Mouse (Mus musculus) liver, adult 2 months (tissue): ENCODE measurements around the gene Vasn.

Experiments
- CTCF ChIP-seq: fragments of 200-500 bp; IDR thresholded peaks from 2 replicates; pipeline ENCODE4 v1.5.1; 2011; ENCODE audit warnings: low read depth, low read length, control low read depth
- POLR2A ChIP-seq: fragments of 200-500 bp; IDR thresholded peaks from 2 replicates; pipeline ENCODE4 v1.6.1; 2011; ENCODE audit warnings: low read length, control low read depth; ENCODE audit not compliant: insufficient read depth; ENCODE audit errors: extremely low read depth

GRCm38 (mm10) chr16:4605514-4606131 lies 34.1 kb upstream of the Vasn start:
- TF ChIP-seq POLR2A (no peak), CTCF (no peak)
